Mouse (Mus musculus) ES-E14 (cell line): ENCODE measurements at regions not wholly inside any gene's neighbourhood (a gene's known extent, or its start where the extent isn't known, plus 50 kb on each side); places are given as distances from the start of the nearest gene placed in this dataset.

Experiments
- HCFC1 ChIP-seq: IDR thresholded peaks from 2 replicates; pipeline ENCODE4 v1.6.1; 2012; ENCODE audit warnings: low read length, inconsistent platforms, borderline replicate concordance; ENCODE audit not compliant: insufficient read depth
- ZNF384 ChIP-seq: IDR thresholded peaks from 2 replicates; pipeline ENCODE4 v1.6.1; 2012; ENCODE audit warnings: low read depth, low read length, inconsistent platforms

- no peak for TF ChIP-seq HCFC1
- TF ChIP-seq ZNF384: no peak
Observed at GRCm38 (mm10) chr1:169027241-169027640, 504.0 kb downstream of the Nuf2 start.
